Mouse (Mus musculus): ENCODE data around the gene Tmem217. TPM values are rescaled to one million over a fixed set of nuclear protein-coding genes. Genes with fewer than 3 reads are reported as not detected.
A peak's percentile ranks its signal among the peaks of the same experiment; 100 is the strongest.

Gene Tmem217
- polyA plus RNA-seq, 1 experiment = not detected

DNA sequence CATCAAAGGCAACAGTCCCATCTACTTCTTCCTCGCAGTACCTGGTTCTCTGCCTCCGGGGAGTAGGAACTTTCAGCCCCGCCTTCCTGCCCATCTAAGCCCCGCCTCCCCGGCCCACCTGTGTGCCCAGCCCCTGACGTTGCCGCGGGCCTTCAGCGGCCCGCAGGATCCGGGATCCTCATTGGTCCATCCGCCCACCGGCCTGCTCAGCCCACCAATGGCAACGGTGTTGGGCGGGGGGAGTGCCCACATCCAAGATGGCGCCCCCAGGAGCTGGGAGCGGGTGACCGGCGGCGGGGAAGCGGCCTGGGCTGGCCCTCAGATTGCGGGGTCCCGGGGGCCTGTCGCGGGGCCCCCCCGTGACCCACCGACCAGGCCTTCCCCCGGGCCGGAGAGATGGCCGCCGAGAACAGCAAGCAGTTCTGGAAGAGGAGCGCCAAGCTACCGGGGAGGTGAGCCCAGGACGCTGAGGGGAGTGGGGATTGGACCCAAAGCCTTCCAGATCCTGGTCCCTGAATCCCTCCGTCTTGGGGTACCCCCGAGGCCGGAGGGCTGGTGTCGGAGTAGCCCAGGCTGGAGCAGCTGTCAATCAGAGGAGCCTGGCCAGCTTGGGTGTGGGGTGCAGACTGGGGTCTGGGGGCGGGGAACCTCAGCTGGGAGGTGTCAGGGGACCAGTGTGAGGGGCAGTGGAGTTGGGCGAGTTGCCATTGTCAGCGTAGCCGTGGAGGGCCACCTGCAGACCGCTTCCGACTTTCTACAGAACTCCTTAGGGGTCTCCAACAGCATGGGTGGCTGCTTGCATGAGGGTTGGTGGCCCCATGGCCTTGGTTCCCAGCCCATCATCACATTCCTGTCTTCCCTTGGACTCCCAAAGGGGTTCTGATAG is 2.4 kb downstream of the Tmem217 start, which contains the start of the genes Gm17657 and Tbc1d22b:
TSS of gene Gm17657 (minus strand) at position 96 of the 886 bp plus-strand sequence.
TSS of gene Tbc1d22b (plus strand) at position 243 of the 886 bp plus-strand sequence.
- no peaks in the 10 kb centered on the region for H3K27me3 ChIP-seq (ENCODE audit: control insufficient read depth, insufficient read depth, insufficient read length)
- peaks cover 19% of the 10 kb centered on the region for H3K79me2 ChIP-seq (ENCODE audit: control insufficient read depth, insufficient read depth)
- peaks cover 6% of the 10 kb centered on the region for H3K79me3 ChIP-seq (ENCODE audit: low read depth)
- peak within 1 kb of the TSS; percentile 69 for H3K4me3 ChIP-seq (ENCODE audit: insufficient read depth, poor library complexity, severe bottlenecking)
- TF ChIP-seq MYOG (IDR thresholded peaks at IDR 0.05; ENCODE audit: control insufficient read depth, extremely low read depth, insufficient read length) (no peak), FOSL1 (IDR thresholded peaks at IDR 0.05; ENCODE audit: insufficient read depth, low read length, poor library complexity, severe bottlenecking) (no peak), MYOD1 (IDR thresholded peaks at IDR 0.05; ENCODE audit: control insufficient read depth, insufficient read length, low read depth) (no peak), CTCF (IDR thresholded peaks at IDR 0.05; ENCODE audit: control insufficient read depth, insufficient read depth, insufficient read length) (no peak), USF1 (IDR thresholded peaks at IDR 0.05; ENCODE audit: low read depth) (no peak), MAX (IDR thresholded peaks at IDR 0.05) (no peak), CEBPB (IDR thresholded peaks at IDR 0.05; ENCODE audit: low read depth) (no peak)
- peak within 1 kb of the TSS; percentile 83 for H3ac ChIP-seq (ENCODE audit: control insufficient read depth, insufficient read length, low read depth)
- no peaks in the 10 kb centered on the region for H3K36me3 ChIP-seq (ENCODE audit: control insufficient read depth, insufficient read depth)

DNA sequence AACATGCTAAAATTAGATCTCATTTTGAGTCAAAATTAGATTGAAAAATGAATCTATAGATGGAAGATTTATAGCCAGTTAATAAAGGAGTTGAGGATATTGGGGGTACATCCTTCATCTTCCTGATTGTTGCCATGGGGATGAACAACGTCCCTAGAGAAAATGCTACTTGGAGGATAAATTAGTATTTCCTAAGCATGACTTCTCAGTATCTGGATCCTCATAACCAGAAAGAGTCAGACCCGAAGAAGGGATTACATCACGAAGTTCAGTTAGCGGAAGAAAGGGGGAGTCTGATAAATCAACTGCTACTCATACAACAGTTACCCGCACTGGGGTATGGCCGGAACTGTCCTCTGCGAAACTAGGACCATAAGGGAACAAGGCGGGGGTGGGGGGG is 3.2 kb downstream of the Tmem217 start:
- Histone ChIP-seq H3K4me3 (ENCODE audit: insufficient read depth, poor library complexity, severe bottlenecking) (no peak overlapping the region), H3ac (ENCODE audit: control insufficient read depth, insufficient read length, low read depth) (no peak overlapping the region), H3K36me3 (ENCODE audit: control insufficient read depth, insufficient read depth) (no peaks in the 10 kb centered on the region), H3K79me3 (ENCODE audit: low read depth) (peaks cover 6% of the 10 kb centered on the region), H3K79me2 (ENCODE audit: control insufficient read depth, insufficient read depth) (peaks cover 19% of the 10 kb centered on the region), H3K27me3 (ENCODE audit: control insufficient read depth, insufficient read depth, insufficient read length) (no peaks in the 10 kb centered on the region)
- TF ChIP-seq FOSL1 (IDR thresholded peaks at IDR 0.05; ENCODE audit: insufficient read depth, low read length, poor library complexity, severe bottlenecking) = no peak
- no peak for TF ChIP-seq USF1 (IDR thresholded peaks at IDR 0.05; ENCODE audit: low read depth)
- TF ChIP-seq MAX (IDR thresholded peaks at IDR 0.05) = no peak
- no peak for TF ChIP-seq CEBPB (IDR thresholded peaks at IDR 0.05; ENCODE audit: low read depth)
- no peak for TF ChIP-seq CTCF (IDR thresholded peaks at IDR 0.05; ENCODE audit: control insufficient read depth, insufficient read depth, insufficient read length)
- TF ChIP-seq MYOG (IDR thresholded peaks at IDR 0.05; ENCODE audit: control insufficient read depth, extremely low read depth, insufficient read length) = no peak
- no peak for TF ChIP-seq MYOD1 (IDR thresholded peaks at IDR 0.05; ENCODE audit: control insufficient read depth, insufficient read length, low read depth)

DNA sequence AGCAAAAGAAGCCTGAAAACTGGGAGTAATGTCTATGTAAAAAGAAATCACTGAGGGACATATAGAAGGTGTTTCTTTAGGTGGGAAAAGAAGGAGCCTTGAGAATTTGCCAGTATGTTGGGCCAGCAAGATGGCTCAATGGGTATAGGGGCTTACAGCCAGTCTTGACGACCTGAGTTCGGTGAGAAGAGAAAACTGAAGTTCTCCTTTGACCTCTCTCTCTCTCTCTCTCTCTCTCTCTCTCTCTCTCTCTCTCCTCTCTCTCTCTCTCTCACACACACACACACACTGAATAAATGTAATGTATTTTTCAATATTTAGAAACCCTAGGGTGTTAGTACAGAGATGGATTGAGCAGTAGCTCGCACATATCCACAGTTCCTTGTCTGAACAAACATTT is 3.7 kb downstream of the Tmem217 start:
- TF ChIP-seq FOSL1 (IDR thresholded peaks at IDR 0.05; ENCODE audit: insufficient read depth, low read length, poor library complexity, severe bottlenecking) = no peak
- Histone ChIP-seq H3K27me3 (ENCODE audit: control insufficient read depth, insufficient read depth, insufficient read length) (no peaks in the 10 kb centered on the region), H3K4me3 (ENCODE audit: insufficient read depth, poor library complexity, severe bottlenecking) (no peak overlapping the region), H3K79me2 (ENCODE audit: control insufficient read depth, insufficient read depth) (peaks cover 19% of the 10 kb centered on the region), H3K36me3 (ENCODE audit: control insufficient read depth, insufficient read depth) (no peaks in the 10 kb centered on the region), H3ac (ENCODE audit: control insufficient read depth, insufficient read length, low read depth) (no peak overlapping the region), H3K79me3 (ENCODE audit: low read depth) (peaks cover 6% of the 10 kb centered on the region)

DNA sequence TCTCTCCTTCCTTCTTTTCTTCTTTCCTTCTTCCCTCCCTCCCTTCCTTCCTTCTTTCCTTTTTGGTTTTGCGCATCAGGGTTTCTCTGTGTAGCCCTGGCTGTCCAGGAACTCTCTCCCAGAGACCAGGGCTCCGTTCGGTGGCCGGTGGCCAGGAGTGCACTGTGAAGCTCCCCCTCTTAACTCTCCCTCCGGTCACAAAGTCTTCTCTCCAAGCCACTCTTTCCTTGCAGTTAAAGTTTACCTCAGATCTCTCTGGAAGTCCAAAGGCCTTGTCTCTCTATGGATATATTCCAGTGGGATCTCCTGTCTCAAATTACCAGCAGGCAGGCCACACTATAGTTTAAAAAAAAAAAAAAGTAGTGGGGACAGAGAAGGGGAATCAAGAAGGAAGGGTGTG is 6.9 kb downstream of the Tmem217 start:
- Histone ChIP-seq H3K79me2 (ENCODE audit: control insufficient read depth, insufficient read depth) (peaks cover 6% of the 10 kb centered on the region), H3ac (ENCODE audit: control insufficient read depth, insufficient read length, low read depth) (no peak overlapping the region), H3K36me3 (ENCODE audit: control insufficient read depth, insufficient read depth) (no peaks in the 10 kb centered on the region), H3K4me3 (ENCODE audit: insufficient read depth, poor library complexity, severe bottlenecking) (no peak overlapping the region), H3K27me3 (ENCODE audit: control insufficient read depth, insufficient read depth, insufficient read length) (no peaks in the 10 kb centered on the region), H3K79me3 (ENCODE audit: low read depth) (peaks cover 4% of the 10 kb centered on the region)
- TF ChIP-seq CEBPB (IDR thresholded peaks at IDR 0.05; ENCODE audit: low read depth) = no peak
- no peak for TF ChIP-seq MYOG (IDR thresholded peaks at IDR 0.05; ENCODE audit: control insufficient read depth, extremely low read depth, insufficient read length)
- no peak for TF ChIP-seq FOSL1 (IDR thresholded peaks at IDR 0.05; ENCODE audit: insufficient read depth, low read length, poor library complexity, severe bottlenecking)
- no peak for TF ChIP-seq CTCF (IDR thresholded peaks at IDR 0.05; ENCODE audit: control insufficient read depth, insufficient read depth, insufficient read length)
- TF ChIP-seq MAX (IDR thresholded peaks at IDR 0.05) = no peak

DNA sequence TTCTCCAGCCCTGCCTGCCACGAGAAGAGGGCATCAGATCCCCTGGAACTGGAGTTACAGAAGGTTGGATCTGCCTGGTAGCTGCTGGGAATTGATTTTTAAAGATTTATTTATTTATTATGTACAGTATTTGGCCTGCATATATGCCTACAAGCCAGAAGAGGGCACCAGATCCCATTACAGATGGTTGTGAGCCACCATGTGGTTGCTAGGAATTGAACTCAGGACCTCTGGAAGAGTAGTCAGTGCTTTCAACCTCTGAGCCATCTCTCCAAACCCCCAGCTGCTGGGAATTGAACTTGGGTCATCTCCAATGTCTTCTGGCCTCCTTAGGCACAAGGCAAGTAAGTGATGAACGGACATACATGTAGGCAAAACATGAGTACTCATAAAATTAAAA is 8.1 kb downstream of the Tmem217 start:
- Histone ChIP-seq H3K4me3 (ENCODE audit: insufficient read depth, poor library complexity, severe bottlenecking) (no peak overlapping the region), H3K36me3 (ENCODE audit: control insufficient read depth, insufficient read depth) (no peaks in the 10 kb centered on the region), H3K79me2 (ENCODE audit: control insufficient read depth, insufficient read depth) (no peaks in the 10 kb centered on the region), H3K27me3 (ENCODE audit: control insufficient read depth, insufficient read depth, insufficient read length) (no peaks in the 10 kb centered on the region), H3ac (ENCODE audit: control insufficient read depth, insufficient read length, low read depth) (no peak overlapping the region), H3K79me3 (ENCODE audit: low read depth) (no peaks in the 10 kb centered on the region)
- TF ChIP-seq USF1 (IDR thresholded peaks at IDR 0.05; ENCODE audit: low read depth) = no peak
- no peak for TF ChIP-seq MYOD1 (IDR thresholded peaks at IDR 0.05; ENCODE audit: control insufficient read depth, insufficient read length, low read depth)
- TF ChIP-seq CEBPB (IDR thresholded peaks at IDR 0.05; ENCODE audit: low read depth) = no peak
- TF ChIP-seq MAX (IDR thresholded peaks at IDR 0.05) = no peak
- TF ChIP-seq CTCF (IDR thresholded peaks at IDR 0.05; ENCODE audit: control insufficient read depth, insufficient read depth, insufficient read length) = no peak
- no peak for TF ChIP-seq FOSL1 (IDR thresholded peaks at IDR 0.05; ENCODE audit: insufficient read depth, low read length, poor library complexity, severe bottlenecking)
- TF ChIP-seq MYOG (IDR thresholded peaks at IDR 0.05; ENCODE audit: control insufficient read depth, extremely low read depth, insufficient read length) = no peak
